Mouse (Mus musculus) liver, embryonic 18 days (tissue): ENCODE data around the gene Bola2. TPM values are rescaled to one million over a fixed set of nuclear protein-coding genes. Genes with fewer than 3 reads are reported as not detected.

Experiments
- polyA plus RNA-seq: library from polyadenylated mRNA; depleted of rRNA; stranded (reverse); fragments of >200 nt; gene quantifications from 2 replicates; pipeline ENCODE4 v1.2.3, GENCODE M21; 2012; rRNA removed

The Bola2 gene
- polyA plus RNA-seq, result 25.7 and 39.5 TPM in 2 replicates

GRCm38 (mm10) chr7:126695210-126695611 lies at the start of gene Bola2:
Gene Bola2 (plus strand): TSS chr7:126695401.

DNA sequence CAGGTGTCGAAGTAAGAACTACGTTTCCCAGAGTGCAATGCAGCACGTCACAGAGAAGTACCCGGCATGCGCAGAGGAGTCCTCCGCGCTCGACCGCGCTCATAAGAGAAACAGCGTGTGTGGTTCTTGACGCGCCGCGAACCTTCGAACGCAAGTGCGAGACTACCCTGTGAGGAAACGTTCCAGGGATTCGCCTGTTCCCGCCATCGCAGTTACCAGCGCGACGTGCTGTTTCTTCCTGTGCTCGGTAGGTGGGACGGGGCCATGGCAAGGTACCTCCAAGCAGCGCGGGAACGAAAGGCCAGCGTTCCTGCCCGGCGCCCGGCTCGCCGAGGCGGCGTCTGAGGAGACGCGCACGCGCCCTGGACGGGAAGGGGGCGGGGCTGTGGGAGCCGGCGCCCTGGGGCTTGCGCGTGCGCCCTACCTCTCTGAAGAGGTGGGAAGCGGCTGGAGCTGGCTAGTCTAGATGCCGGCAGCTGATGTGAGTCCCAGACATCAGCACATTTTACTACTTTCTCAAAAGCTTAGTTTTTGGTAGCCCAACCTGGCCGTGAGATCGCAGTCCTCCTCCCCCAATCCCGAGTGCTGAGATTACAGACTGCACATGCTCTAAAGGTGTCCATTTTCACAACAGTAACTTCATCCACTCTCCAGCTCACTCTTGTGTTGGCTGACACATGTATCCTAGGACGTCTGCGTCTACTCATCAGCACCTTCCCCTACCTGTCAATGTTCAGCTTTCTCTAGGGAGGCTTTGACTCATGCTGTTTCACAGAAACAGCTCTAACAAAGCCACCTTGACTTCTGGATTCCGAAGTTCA lies 45.8 kb upstream of the Bola2 start, which contains the start of gene Sgf29:
TSS of gene Sgf29 (plus strand) at position 79 of the 821 bp plus-strand sequence.

GRCm38 (mm10) chr7:126676207-126676606 lies 19.0 kb upstream of the Bola2 start, which contains the start of gene Sult1a1:
Gene Sult1a1 (minus strand): TSS chr7:126676432.

DNA sequence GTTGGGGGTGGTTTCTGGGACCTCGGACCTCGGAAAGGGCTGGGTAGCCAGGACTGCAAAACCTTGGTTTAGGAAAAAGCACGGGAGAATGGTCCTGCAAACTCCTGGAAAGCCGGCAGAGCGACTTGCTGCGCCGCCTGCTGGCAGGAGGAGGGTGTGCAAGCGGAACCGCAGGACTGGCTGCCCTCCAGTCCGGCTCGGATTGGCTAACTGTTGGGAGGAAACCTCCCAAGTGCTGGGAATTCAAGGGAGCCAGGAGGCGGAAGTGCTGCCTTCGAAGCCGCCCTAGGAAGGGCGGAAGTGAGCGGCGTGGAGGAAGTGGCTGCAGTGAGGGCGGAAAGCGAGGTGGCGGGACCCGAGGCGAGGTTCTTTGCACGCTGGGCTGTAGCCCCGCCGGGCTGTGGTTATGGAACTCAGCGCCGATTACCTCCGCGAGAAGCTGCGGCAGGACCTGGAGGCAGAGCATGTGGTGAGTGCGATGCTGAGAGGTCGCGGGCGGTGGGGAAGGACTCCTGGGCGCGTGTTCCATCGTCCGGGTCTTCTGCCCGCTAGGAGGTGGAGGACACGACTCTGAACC lies 518 bp downstream of the Bola2 start, which contains the start of gene Slx1b:
TSS of gene Slx1b (minus strand) at position 154 of the 577 bp plus-strand sequence.

GRCm38 (mm10) chr7:126707442-126708174 lies 12.4 kb downstream of the Bola2 start, which contains the start of gene Coro1a:
Gene Coro1a (minus strand): TSS chr7:126707787.

Other genes starting within 250 kb of the Bola2 start
- 0.16 and 0.67 TPM in 2 replicates for gene Atp2a1, start 232.3 kb upstream of the Bola2 start, polyA plus RNA-seq
- gene Sh2b1, start 220.0 kb upstream of the Bola2 start, polyA plus RNA-seq, result 17.2 and 21.4 TPM in 2 replicates
- gene Tufm, start 208.0 kb upstream of the Bola2 start, polyA plus RNA-seq, result 66.4 and 78.6 TPM in 2 replicates
- gene Atxn2l, start 192.0 kb upstream of the Bola2 start, polyA plus RNA-seq, result 25.1 and 32.3 TPM in 2 replicates
- gene Eif3c, start 129.0 kb upstream of the Bola2 start, polyA plus RNA-seq, result 49.9 and 50.0 TPM in 2 replicates
- gene Apobr, start 110.5 kb upstream of the Bola2 start, polyA plus RNA-seq, result 4.2 and 5.8 TPM in 2 replicates
- 17.9 and 19.2 TPM in 2 replicates for gene Cln3, start 109.6 kb upstream of the Bola2 start, polyA plus RNA-seq
- 0.17 and 0.31 TPM in 2 replicates for gene Il27, start 100.5 kb upstream of the Bola2 start, polyA plus RNA-seq
- 10.2 and 11.1 TPM in 2 replicates for gene Nupr1, start 64.5 kb upstream of the Bola2 start, polyA plus RNA-seq
- 17.2 and 19.9 TPM in 2 replicates for gene Sgf29, start 46.1 kb upstream of the Bola2 start, polyA plus RNA-seq
- gene Sult1a1, start 19.0 kb upstream of the Bola2 start, polyA plus RNA-seq, result 166 and 169 TPM in 2 replicates
- 5.9 and 7.2 TPM in 2 replicates for gene Slx1b, start 383 bp downstream of the Bola2 start, polyA plus RNA-seq
- gene Coro1a, start 12.4 kb downstream of the Bola2 start, polyA plus RNA-seq, result 105 and 119 TPM in 2 replicates
- gene Mapk3, start 64.2 kb downstream of the Bola2 start, polyA plus RNA-seq, result 44.6 and 47.3 TPM in 2 replicates
- gene Gdpd3, start 70.9 kb downstream of the Bola2 start, polyA plus RNA-seq, result 3.1 and 4.0 TPM in 2 replicates
- gene Ypel3, start 81.6 kb downstream of the Bola2 start, polyA plus RNA-seq, result 84.2 and 96.1 TPM in 2 replicates
- 1.6 TPM in 2 replicates for gene Tbx6, start 86.1 kb downstream of the Bola2 start, polyA plus RNA-seq
- gene Ppp4c, start 97.1 kb downstream of the Bola2 start, polyA plus RNA-seq, result 70.6 and 72.5 TPM in 2 replicates
- 0.75 and 1.6 TPM in 2 replicates for gene Fam57b, start 102.3 kb downstream of the Bola2 start, polyA plus RNA-seq
- gene 4930451I11Rik, start 136.2 kb downstream of the Bola2 start, polyA plus RNA-seq, result not detected in 2 replicates
- 0.04 TPM in 1 of 2 replicates, not detected in the other for gene Doc2a, start 152.0 kb downstream of the Bola2 start, polyA plus RNA-seq
- gene Hirip3, start 166.6 kb downstream of the Bola2 start, polyA plus RNA-seq, result 17.7 and 24.2 TPM in 2 replicates
- gene Ino80e, start 167.0 kb downstream of the Bola2 start, polyA plus RNA-seq, result 14.5 and 14.8 TPM in 2 replicates
- 18.4 and 21.2 TPM in 2 replicates for gene Taok2, start 189.3 kb downstream of the Bola2 start, polyA plus RNA-seq
- 28.3 and 30.3 TPM in 2 replicates for gene Tmem219, start 227.5 kb downstream of the Bola2 start, polyA plus RNA-seq
- 3.4 and 4.0 TPM in 2 replicates for gene Kctd13, start 233.5 kb downstream of the Bola2 start, polyA plus RNA-seq